Mouse (Mus musculus) gastrocnemius, postnatal 36 days (tissue): ENCODE results near the gene Mfsd2b. TPM values are rescaled to one million over a fixed set of nuclear protein-coding genes. Genes with fewer than 3 reads are reported as not detected.
"Not testable (repeated sequence)": the region's sequence is repeated elsewhere in the genome, so short reads cannot be mapped to it uniquely, and the experiment has no call there.

Experiments
- DNase-seq, 2 experiments: peaks; one replicate each; pipeline ENCODE4 v3.0.0; 2022
- intact Hi-C: fragments of 180-260 bp; cut with DNase I; formaldehyde crosslinking; loops from one replicate; pipeline ENCODE4 v1.15.1; 2025
- long read RNA-seq, 2 experiments: library from polyadenylated mRNA; stranded (forward); transcript quantifications; one replicate each; pipeline ENCODE4 v2.0.0; 2021
- total RNA-seq, 2 experiments: library from RNA; stranded (reverse); gene quantifications; 2 replicates each; pipeline ENCODE4 v1.2.3; 2021

The Mfsd2b gene
- total RNA-seq: under 1 TPM; 0.57 to 0.61 TPM
- long read RNA-seq, experiment 1: 0 reads
- long read RNA-seq, experiment 2, partial matches to known transcripts: 1 of 1 reads
- long read RNA-seq, experiment 2, other reads (novel, unspliced or antisense): 0 of 1 reads

GRCm38 (mm10) chr12:4874161-4874927 is at the start of gene Mfsd2b:
Mfsd2b (minus strand) TSS chr12:4874359.
- intact Hi-C loops: loop anchor here (5.0 kb wide), 1 partner anchor 38 kb away; no protein-coding TSS in a partner anchor
- peak; percentile 33 to 48 for DNase-seq

DNA sequence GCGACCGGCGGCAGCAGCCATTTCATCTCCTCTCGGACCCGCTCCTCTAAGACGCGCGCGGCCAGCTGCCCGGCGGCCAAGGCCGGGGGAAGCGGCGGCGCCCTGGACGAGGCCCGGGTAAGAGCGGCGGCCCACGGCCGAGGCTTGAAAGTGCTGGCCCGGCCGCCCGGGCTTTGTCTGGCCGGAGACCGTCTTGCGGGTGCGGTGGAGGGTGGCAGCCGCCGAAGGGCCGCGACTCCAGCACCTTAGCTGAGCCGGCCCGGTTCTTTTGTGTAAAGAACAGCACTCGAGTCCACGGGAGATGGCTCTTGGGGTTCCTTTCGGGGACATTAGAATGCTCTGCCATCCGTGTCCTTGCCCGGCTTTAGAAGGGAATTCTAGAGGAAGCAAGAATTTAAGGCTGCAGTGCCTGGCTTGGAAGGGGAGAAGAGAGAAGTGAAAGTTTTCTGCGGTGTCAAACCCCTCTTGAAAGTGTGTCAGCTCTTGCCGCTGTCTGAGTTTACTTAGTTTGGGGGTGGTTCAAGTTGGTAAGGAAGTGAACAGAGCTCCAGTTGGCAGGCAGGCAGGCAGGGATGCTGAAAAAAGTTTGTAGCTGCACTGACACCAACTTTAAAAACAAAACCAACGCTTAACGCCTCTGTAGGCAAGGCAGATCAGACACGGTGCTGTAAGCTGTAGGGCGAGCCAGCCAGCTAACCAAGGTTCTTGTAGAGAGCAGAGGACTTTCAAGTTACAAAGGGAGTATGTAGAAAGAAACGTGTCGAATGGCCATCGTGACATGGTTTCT is 43.8 kb upstream of the Mfsd2b start:
- intact Hi-C loops: loop anchor here (5.0 kb wide), 1 partner anchor 61 kb away; no protein-coding TSS in a partner anchor
- peak in 1 of 2 experiments; percentile 53 for DNase-seq

- intact Hi-C loops: loop anchor here (5.0 kb wide), 1 partner anchor 60 kb away; no protein-coding TSS in a partner anchor
- peak; percentile 95 to 97 for DNase-seq
Measured at GRCm38 (mm10) chr12:4916994-4917804, 43.0 kb upstream of the Mfsd2b start, which contains the start of gene Atad2b. Atad2b (plus strand) TSS chr12:4917353.

GRCm38 (mm10) chr12:4914944-4915343 is 40.8 kb upstream of the Mfsd2b start:
- intact Hi-C loops: loop anchor here (5.0 kb wide), 2 partner anchors 43 to 58 kb away; partner anchors contain the start of gene Mfsd2b

DNA sequence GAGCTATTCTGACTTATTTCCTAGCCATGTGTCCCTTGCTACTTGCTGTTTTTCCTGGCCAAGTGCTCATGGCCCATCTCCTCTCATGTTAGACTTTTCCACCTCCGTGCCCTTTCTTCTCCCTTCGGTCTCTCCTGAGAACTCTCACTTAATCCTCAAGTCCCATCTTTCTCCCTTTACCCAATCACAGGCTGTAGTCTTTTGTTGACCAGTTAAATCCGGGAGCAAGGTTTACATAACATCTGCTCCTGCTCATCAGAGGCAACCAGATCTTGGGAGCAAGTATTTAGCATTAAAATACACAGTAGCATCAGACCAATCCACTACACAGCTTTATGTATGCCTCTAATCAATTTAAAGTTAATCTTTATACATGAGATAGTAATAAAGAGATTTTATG is 40.3 kb upstream of the Mfsd2b start:
- no peak for DNase-seq
- intact Hi-C loops: loop anchor here (5.0 kb wide), 1 partner anchor 42 kb away; the partner anchor contains the start of gene Mfsd2b

More at GRCm38 (mm10) chr12:4914944-4915343, 40.8 kb upstream of the Mfsd2b start:
- DNase-seq: no peak

DNA sequence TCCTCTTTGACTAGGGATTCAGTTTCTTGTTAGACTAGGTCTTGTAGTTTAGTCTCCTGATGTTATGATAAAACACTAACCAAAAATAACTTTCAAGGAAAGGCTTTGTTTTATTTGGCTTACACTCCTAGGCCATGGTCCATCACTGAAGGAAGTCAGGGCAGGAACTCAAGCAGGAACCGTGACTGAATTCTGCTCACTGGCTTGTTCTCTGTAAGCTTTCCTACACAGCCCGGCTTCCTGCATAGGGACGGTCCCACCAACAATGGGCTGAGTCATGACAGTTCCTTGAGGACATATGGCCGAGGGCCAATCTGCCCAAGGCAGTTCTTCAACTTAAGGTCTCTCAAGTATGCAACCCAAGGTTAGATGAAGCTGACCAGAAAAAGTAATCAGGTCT is 37.6 kb upstream of the Mfsd2b start:
- intact Hi-C loops: loop anchor here (5.0 kb wide), 1 partner anchor 39 kb away; the partner anchor contains the start of gene Mfsd2b
- DNase-seq: no peak

- DNase-seq: not testable (repeated sequence)
- intact Hi-C loops: loop anchor here (5.0 kb wide), 1 partner anchor 38 kb away; the partner anchor contains the start of gene Mfsd2b
Measured at GRCm38 (mm10) chr12:4910496-4910895, 36.3 kb upstream of the Mfsd2b start.

DNA sequence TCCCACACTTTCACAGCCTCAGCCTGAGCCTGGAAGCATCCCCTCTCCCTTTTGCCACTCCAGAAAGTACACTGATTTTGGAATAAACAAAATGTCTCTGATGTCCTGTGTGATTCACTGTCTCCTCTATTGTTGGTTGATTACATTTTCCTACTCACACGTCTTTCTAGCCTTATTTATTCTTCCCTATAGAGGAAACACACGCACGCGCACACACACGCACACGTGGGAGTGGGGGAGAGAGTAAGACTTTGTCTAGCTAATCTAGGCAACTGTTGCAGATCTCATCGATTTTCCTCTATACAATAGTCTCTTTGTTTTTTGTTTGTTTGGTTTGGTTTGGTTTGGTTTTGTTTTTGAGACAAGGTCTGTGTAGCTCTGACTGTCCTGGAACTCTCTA is 34.2 kb upstream of the Mfsd2b start:
- intact Hi-C loops: no loop called here
- DNase-seq: no peak

DNA sequence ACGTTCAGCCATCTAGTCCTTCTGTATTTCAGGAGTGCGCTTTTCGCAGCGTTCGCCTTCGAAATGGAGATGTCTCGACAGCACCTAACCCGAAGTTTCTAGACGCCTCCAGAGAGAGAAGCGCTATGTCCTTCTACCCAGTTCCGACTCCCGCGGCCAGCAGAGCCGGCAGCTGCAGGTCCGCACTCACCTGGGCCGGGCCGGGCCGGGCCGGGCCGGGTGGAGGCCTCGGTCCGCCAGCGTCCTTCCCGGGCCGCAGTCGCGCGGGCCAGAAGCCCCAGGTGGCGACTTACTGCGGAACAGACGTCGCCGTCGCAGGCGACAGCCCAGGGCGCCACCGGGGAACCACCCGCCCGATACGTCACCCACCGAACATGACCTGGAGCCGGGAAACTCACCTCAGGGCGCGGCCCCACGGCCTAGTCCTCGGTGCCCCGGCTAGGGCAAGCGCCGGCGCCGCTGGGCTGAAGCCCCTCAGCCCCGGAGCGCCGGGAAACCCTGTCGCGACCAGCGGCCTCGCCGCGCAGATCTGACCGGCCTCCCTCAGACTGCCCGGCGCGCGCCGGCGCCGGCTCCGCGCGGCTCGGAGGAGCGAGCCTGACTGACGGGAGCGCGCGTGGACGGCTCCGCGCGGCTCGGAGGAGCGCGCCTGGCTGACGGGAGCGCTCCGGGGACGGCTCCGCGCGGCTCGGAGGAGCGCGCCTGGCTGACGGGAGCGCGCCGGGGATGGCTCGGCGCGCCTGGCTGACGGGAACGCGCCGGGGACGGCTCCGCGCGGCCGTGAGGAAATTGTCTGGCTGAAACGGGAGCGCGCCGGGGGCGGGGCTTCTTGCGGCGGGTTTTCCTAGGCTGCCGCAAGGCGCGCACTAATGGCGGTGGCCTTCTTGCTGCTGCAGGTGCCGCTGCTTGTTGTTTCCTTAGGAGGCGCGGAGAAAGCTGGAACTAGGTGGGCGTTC is 33.1 kb upstream of the Mfsd2b start, which contains the start of gene Ubxn2a:
Gene Ubxn2a (minus strand): TSS at position 755 of the 956 bp plus-strand sequence.
- intact Hi-C loops: loop anchor here (2.0 kb wide), 1 partner anchor 18 kb away; no protein-coding TSS in a partner anchor
- DNase-seq: peak; percentile 91 to 93

DNA sequence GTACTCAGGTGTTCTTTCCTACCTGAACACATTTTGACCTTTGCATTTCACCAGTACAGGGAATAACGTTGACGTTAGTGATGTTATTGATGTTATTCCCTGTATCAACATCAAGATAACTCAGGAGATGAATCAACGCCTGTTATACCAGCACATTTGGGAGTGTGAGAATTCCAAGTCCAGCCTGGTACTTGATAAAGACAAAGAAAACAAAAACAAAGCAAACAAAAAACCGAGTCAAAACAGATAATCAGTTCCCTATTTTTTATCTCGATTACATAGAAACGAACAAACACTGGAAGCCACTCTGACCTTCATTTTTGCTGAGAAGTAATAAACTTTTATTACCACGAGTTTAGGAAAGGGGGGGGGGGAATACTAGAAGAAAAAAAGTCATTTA is 32.3 kb upstream of the Mfsd2b start:
- DNase-seq: no peak
- intact Hi-C loops: loop anchor here (2.0 kb wide), 1 partner anchor 18 kb away; no protein-coding TSS in a partner anchor

- no peak for DNase-seq
- intact Hi-C loops: loop anchor here (2.0 kb wide), 1 partner anchor 17 kb away; no protein-coding TSS in a partner anchor
Measured at GRCm38 (mm10) chr12:4905946-4906345, 31.8 kb upstream of the Mfsd2b start.

- no peak for DNase-seq
- intact Hi-C loops: no loop called here
Measured at GRCm38 (mm10) chr12:4898024-4898423, 23.9 kb upstream of the Mfsd2b start.

- intact Hi-C loops: loop anchor here (2.0 kb wide), 1 partner anchor 17 kb away; the partner anchor contains the start of gene Ubxn2a
- DNase-seq: no peak
Measured at GRCm38 (mm10) chr12:4889891-4890290, 15.7 kb upstream of the Mfsd2b start.

- intact Hi-C loops: loop anchor here (2.0 kb wide), 1 partner anchor 18 kb away; the partner anchor contains the start of gene Ubxn2a
- no peak for DNase-seq
Measured at GRCm38 (mm10) chr12:4889251-4889650, 15.1 kb upstream of the Mfsd2b start.

- intact Hi-C loops: loop anchor here (2.0 kb wide), 1 partner anchor 18 kb away; the partner anchor contains the start of gene Ubxn2a
- no peak for DNase-seq
Measured at GRCm38 (mm10) chr12:4888739-4889138, 14.6 kb upstream of the Mfsd2b start.

GRCm38 (mm10) chr12:4886581-4886980 is 12.4 kb upstream of the Mfsd2b start:
- intact Hi-C loops, DNase-seq: not testable (repeated sequence)

DNA sequence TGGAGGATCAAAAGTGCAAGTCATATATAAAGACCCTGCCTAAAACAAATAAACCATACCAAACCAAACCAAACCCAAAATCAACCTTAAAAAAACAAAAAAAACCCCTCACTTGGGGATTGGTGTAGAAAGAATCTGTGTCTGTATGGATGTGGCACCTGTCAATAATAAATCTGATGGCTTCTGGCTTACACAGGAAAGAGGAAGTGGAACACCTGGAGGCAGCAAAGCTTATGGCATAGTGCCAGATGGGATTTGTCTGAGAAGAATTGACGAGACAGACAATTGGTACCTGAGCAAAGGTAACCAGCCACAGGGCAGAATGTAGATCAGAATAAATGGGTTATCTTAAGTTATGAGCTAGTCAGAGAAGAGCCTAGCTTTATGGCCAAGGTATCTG is 10.9 kb upstream of the Mfsd2b start:
- no peak for DNase-seq
- intact Hi-C loops: no loop called here

GRCm38 (mm10) chr12:4882086-4882485 is 7.9 kb upstream of the Mfsd2b start:
- DNase-seq: no peak
- intact Hi-C loops: no loop called here
